Mouse (Mus musculus): ENCODE data around the gene Tle2.

DNA sequence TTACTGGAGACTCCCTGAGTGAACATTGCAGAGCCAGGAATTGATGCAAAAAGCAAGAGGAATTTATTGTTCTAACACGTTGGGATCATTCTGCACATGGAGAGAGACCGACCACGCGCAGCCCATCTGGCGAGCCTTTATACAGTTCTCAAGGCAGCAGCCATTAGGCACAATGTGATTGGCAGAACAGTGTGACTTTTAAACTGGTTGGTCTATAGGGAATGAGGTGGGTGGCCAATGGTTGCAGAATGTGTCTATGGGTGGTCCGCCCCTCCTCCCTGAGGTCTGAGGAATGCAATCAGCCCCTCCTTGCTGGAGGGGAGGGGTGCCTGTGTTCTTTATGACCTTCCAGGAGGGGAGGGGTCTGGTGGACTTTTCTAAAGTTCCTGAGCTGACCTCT is 41.1 kb downstream of the Tle2 start:
- TF ChIP-seq CTCF (IDR thresholded peaks at IDR 0.05; ENCODE audit: low read depth) (no peak), EP300 (IDR thresholded peaks at IDR 0.05; ENCODE audit: low read depth) (no peak)

All from heart, postnatal 0 days (tissue).